Mouse (Mus musculus) right cerebral cortex, adult 2 months (tissue): ENCODE results near the gene Smarca4.

Experiments used
- DNase-seq, 2 experiments: peaks; one replicate each; pipeline ENCODE4 v3.0.0; 2021 to 2022; ENCODE audit warnings: low spot score in 2 of 2

The Smarca4 gene

GRCm38 (mm10) chr9:21721036-21721435, 105.1 kb downstream of the Smarca4 start:
- DNase-seq: no peak

- peak; percentile 75 for DNase-seq
Measured at GRCm38 (mm10) chr9:21723377-21724146, 107.6 kb downstream of the Smarca4 start, which contains the start of gene Ldlr. TSS of gene Ldlr (plus strand) at chr9:21723483.

GRCm38 (mm10) chr9:21724147-21724536, 108.2 kb downstream of the Smarca4 start:
- peak; percentile 87 to 90 for DNase-seq

GRCm38 (mm10) chr9:21725224-21726121, 109.5 kb downstream of the Smarca4 start:
- no peak for DNase-seq

- no peak for DNase-seq
Measured at GRCm38 (mm10) chr9:21726218-21726975, 110.4 kb downstream of the Smarca4 start.

GRCm38 (mm10) chr9:21728261-21728832, 112.4 kb downstream of the Smarca4 start:
- DNase-seq: no peak

- no peak for DNase-seq
Measured at GRCm38 (mm10) chr9:21729264-21729663, 113.3 kb downstream of the Smarca4 start.

GRCm38 (mm10) chr9:21732288-21732687, 116.3 kb downstream of the Smarca4 start:
- no peak for DNase-seq

GRCm38 (mm10) chr9:21733446-21733845, 117.5 kb downstream of the Smarca4 start:
- no peak for DNase-seq

GRCm38 (mm10) chr9:21733989-21734388, 118.0 kb downstream of the Smarca4 start:
- DNase-seq: no peak

- no peak for DNase-seq
Measured at GRCm38 (mm10) chr9:21735126-21735525, 119.2 kb downstream of the Smarca4 start.

- no peak for DNase-seq
Measured at GRCm38 (mm10) chr9:21736580-21736979, 120.6 kb downstream of the Smarca4 start.

GRCm38 (mm10) chr9:21737188-21737587, 121.2 kb downstream of the Smarca4 start:
- DNase-seq: peak; percentile 27 to 48

- no peak for DNase-seq
Measured at GRCm38 (mm10) chr9:21738776-21739175, 122.8 kb downstream of the Smarca4 start.

- no peak for DNase-seq
Measured at GRCm38 (mm10) chr9:21740427-21740826, 124.5 kb downstream of the Smarca4 start.

- no peak for DNase-seq
Measured at GRCm38 (mm10) chr9:21741514-21741913, 125.5 kb downstream of the Smarca4 start.

GRCm38 (mm10) chr9:21747238-21747774, 131.3 kb downstream of the Smarca4 start:
- no peak for DNase-seq

- DNase-seq: no peak
Measured at GRCm38 (mm10) chr9:21748033-21748432, 132.1 kb downstream of the Smarca4 start.

GRCm38 (mm10) chr9:21748491-21748890, 132.5 kb downstream of the Smarca4 start:
- DNase-seq: no peak

GRCm38 (mm10) chr9:21749382-21750118, 133.6 kb downstream of the Smarca4 start:
- no peak for DNase-seq

- DNase-seq: no peak
Measured at GRCm38 (mm10) chr9:21750370-21750769, 134.4 kb downstream of the Smarca4 start.
